35 mouse cellular contexts compared by ENCODE assay signal in genomic region chr6:108599317-108599716, GRCm38 (mm10).
DNase-seq lines count a peak whose midpoint lies in the region; ATAC-seq and TF ChIP-seq lines count a peak whose summit lies in the region.
"Had no signal": no experiment of that assay in that cellular context is flagged by ENCODE, and none has a peak within 500 bp of the region (broad histone marks: within the 10 kb centered on the region; RNA-seq: fewer than 3 reads in every experiment).

No protein-coding gene starts in this region.

- 67% methylated on average over 2 of the region's 2 CpGs for WGBS in liver, postnatal 0 days (ENCODE audit: insufficient replicate concordance)
- 78% methylated on average over 2 of the region's 2 CpGs for WGBS in liver, embryonic 11.5 days
- WGBS in midbrain, postnatal 0 days, result 78% methylated on average over 2 of the region's 2 CpGs

- H3K9me3 ChIP-seq in liver, postnatal 0 days (ENCODE audit: low read length), result no peaks in the 10 kb centered on the region
- H3K9me3 ChIP-seq in liver, embryonic 11.5 days (ENCODE audit: control insufficient read depth, low read length), result no peaks in the 10 kb centered on the region
- H3K9me3 ChIP-seq in midbrain, postnatal 0 days (ENCODE audit: low read length), result no peaks in the 10 kb centered on the region
- H3K9me3 ChIP-seq: embryonic facial prominence, embryonic 13.5 days; forebrain, embryonic 10.5 days; heart, embryonic 12.5 days; hindbrain, embryonic 13.5 days; limb, embryonic 13.5 days; liver, embryonic 12.5 days; midbrain, embryonic 12.5 days; neural tube, embryonic 15.5 days had no signal

- no peaks in the 10 kb centered on the region for H3K36me3 ChIP-seq in liver, postnatal 0 days (replicated peaks; ENCODE audit: insufficient read depth, low read length)
- no peaks in the 10 kb centered on the region for H3K36me3 ChIP-seq in liver, embryonic 11.5 days (ENCODE audit: control insufficient read depth, insufficient read depth, low read length)
- no peaks in the 10 kb centered on the region for H3K36me3 ChIP-seq in midbrain, postnatal 0 days (ENCODE audit: insufficient read depth, low read length)
- H3K36me3 ChIP-seq: embryonic facial prominence, embryonic 13.5 days; forebrain, embryonic 10.5 days; heart, embryonic 12.5 days; hindbrain, embryonic 13.5 days; limb, embryonic 13.5 days; liver, embryonic 12.5 days; midbrain, embryonic 12.5 days; neural tube, embryonic 15.5 days had no signal

- H3K4me1 ChIP-seq in liver, postnatal 0 days (ENCODE audit: insufficient read depth), result no peaks in the 10 kb centered on the region
- H3K4me1 ChIP-seq in liver, embryonic 11.5 days (replicated peaks; ENCODE audit: control insufficient read depth, insufficient read depth, low read length), result no peaks in the 10 kb centered on the region
- no peaks in the 10 kb centered on the region for H3K4me1 ChIP-seq in midbrain, postnatal 0 days (ENCODE audit: insufficient read depth, low read length)
- H3K4me1 ChIP-seq: embryonic facial prominence, embryonic 13.5 days; forebrain, embryonic 10.5 days; heart, embryonic 12.5 days; hindbrain, embryonic 13.5 days; limb, embryonic 13.5 days; liver, embryonic 12.5 days; midbrain, embryonic 12.5 days; neural tube, embryonic 15.5 days had no signal

- no peak overlapping the region for H3K4me3 ChIP-seq in liver, postnatal 0 days (ENCODE audit: low read depth, low read length)
- H3K4me3 ChIP-seq in liver, embryonic 11.5 days (ENCODE audit: low read depth, low read length), result no peak overlapping the region
- H3K4me3 ChIP-seq in midbrain, postnatal 0 days (ENCODE audit: low read depth, low read length), result no peak overlapping the region
- H3K4me3 ChIP-seq: embryonic facial prominence, embryonic 13.5 days; forebrain, embryonic 10.5 days; heart, embryonic 12.5 days; hindbrain, embryonic 13.5 days; left cerebral cortex, adult 2 months; limb, embryonic 13.5 days; liver, embryonic 12.5 days; midbrain, embryonic 12.5 days; neural tube, embryonic 15.5 days had no signal

- no peak for ATAC-seq in liver, postnatal 0 days
- no peak for ATAC-seq in liver, embryonic 11.5 days (replicated peaks; ENCODE audit: low FRiP score)
- ATAC-seq in granulocyte monocyte progenitor cell, adult 5-6 weeks (replicated peaks; ENCODE audit: poor library complexity, severe bottlenecking), result peak; percentile 40
- 0 out of 2 replicates have a peak, but pooled peaks have one; percentile 43 for ATAC-seq in monocyte, adult 5-6 weeks (replicated peaks; ENCODE audit: insufficient number of reproducible peaks, low FRiP score, low TSS enrichment, poor library complexity, severe bottlenecking)
- no peak for ATAC-seq in midbrain, postnatal 0 days (ENCODE audit: low FRiP score)
- ATAC-seq: forebrain, postnatal 0 days; intestine, postnatal 0 days; liver, embryonic 12.5 days had no signal

- no peak for DNase-seq in liver, postnatal 0 days
- DNase-seq in liver, embryonic 11.5 days (ENCODE audit: low spot score), result no peak
- no peak for DNase-seq in midbrain, postnatal 0 days (ENCODE audit: low spot score)
- DNase-seq in frontal cortex, adult 2 months (ENCODE audit: extremely low spot score in 1 of 2, low spot score in 1 of 2), result no peak
- no peak for DNase-seq in adrenal gland, adult (ENCODE audit: inconsistent age in 2 of 2, low spot score in 1 of 2)
- DNase-seq: adrenal gland, postnatal 10 days; cerebellum, adult 11 months; cerebellum, adult 9-10 months; cerebellum, postnatal 36 days; embryo, embryonic 11 days; forebrain, postnatal 0 days; gastrocnemius, postnatal 14 days; heart, adult 18-20 months; heart, postnatal 4 days; kidney, adult 9 months; kidney, postnatal 10 days; layer of hippocampus, adult 9-11 months; lung, adult 18-20 months; lung, postnatal 10 days; right cerebral cortex, adult 18-20 months; right cerebral cortex, postnatal 4 days; thymus, postnatal 4 days had no signal

- TF ChIP-seq EP300 in liver, postnatal 0 days (IDR thresholded peaks at IDR 0.05; ENCODE audit: low read depth), result no peak

- no peak overlapping the region for H3K27ac ChIP-seq in liver, postnatal 0 days (ENCODE audit: low read depth)
- no peak overlapping the region for H3K27ac ChIP-seq in liver, embryonic 11.5 days (ENCODE audit: low read depth, low read length)
- H3K27ac ChIP-seq in midbrain, postnatal 0 days (ENCODE audit: low read depth, low read length), result no peak overlapping the region
- H3K27ac ChIP-seq: embryonic facial prominence, embryonic 13.5 days; hindbrain, embryonic 13.5 days; left cerebral cortex, adult 2 months; limb, embryonic 13.5 days; liver, embryonic 12.5 days; macrophage; midbrain, embryonic 12.5 days; neural tube, embryonic 15.5 days had no signal

- no peaks in the 10 kb centered on the region for H3K27me3 ChIP-seq in liver, postnatal 0 days (ENCODE audit: insufficient read depth, low read length)
- H3K27me3 ChIP-seq in liver, embryonic 11.5 days (replicated peaks; ENCODE audit: control insufficient read depth, insufficient read depth, low read length), result no peaks in the 10 kb centered on the region
- H3K27me3 ChIP-seq in midbrain, postnatal 0 days (ENCODE audit: insufficient read depth, low read length), result no peaks in the 10 kb centered on the region
- H3K27me3 ChIP-seq: embryonic facial prominence, embryonic 13.5 days; heart, embryonic 12.5 days; hindbrain, embryonic 13.5 days; limb, embryonic 13.5 days; midbrain, embryonic 12.5 days; neural tube, embryonic 15.5 days had no signal

- no peak overlapping the region for H3K9ac ChIP-seq in liver, postnatal 0 days (replicated peaks)
- no peak overlapping the region for H3K9ac ChIP-seq in liver, embryonic 11.5 days (ENCODE audit: low read depth, low read length)
- no peak overlapping the region for H3K9ac ChIP-seq in midbrain, postnatal 0 days (replicated peaks; ENCODE audit: low read length, poor library complexity, severe bottlenecking)
- H3K9ac ChIP-seq: embryonic facial prominence, embryonic 13.5 days; forebrain, postnatal 0 days; heart, embryonic 12.5 days; hindbrain, embryonic 13.5 days; limb, embryonic 13.5 days; liver, embryonic 12.5 days; midbrain, embryonic 12.5 days; neural tube, embryonic 15.5 days had no signal

- H3K4me2 ChIP-seq in liver, postnatal 0 days (ENCODE audit: low read depth, low read length), result 0 out of 2 replicates have a peak overlapping the region, but pooled peaks have one; percentile 13
- H3K4me2 ChIP-seq in liver, embryonic 11.5 days, result no peak overlapping the region
- H3K4me2 ChIP-seq in midbrain, postnatal 0 days (ENCODE audit: low read depth, low read length, poor library complexity, severe bottlenecking), result no peak overlapping the region
- H3K4me2 ChIP-seq: embryonic facial prominence, embryonic 13.5 days; heart, embryonic 12.5 days; hindbrain, embryonic 13.5 days; limb, embryonic 13.5 days; liver, embryonic 12.5 days; midbrain, embryonic 12.5 days; neural tube, embryonic 15.5 days had no signal

- no peak for TF ChIP-seq CTCF in liver, postnatal 0 days (IDR thresholded peaks at IDR 0.05; ENCODE audit: low read depth)
- no peak for TF ChIP-seq CTCF in midbrain, postnatal 0 days (IDR thresholded peaks at IDR 0.05)

Comparison
In these comparisons a context has a peak if more than half of its experiments do, and no peak if none do; other contexts are left out.
1. ATAC-seq: peak in granulocyte monocyte progenitor cell, adult 5-6 weeks (single experiment) and monocyte, adult 5-6 weeks (single experiment); none in liver, postnatal 0 days (single experiment), liver, embryonic 11.5 days (single experiment) and midbrain, postnatal 0 days (single experiment).